Mouse (Mus musculus) brain, embryonic 14.5 days (tissue): ENCODE measurements around the gene Pcsk4. TPM values are rescaled to one million over a fixed set of nuclear protein-coding genes. Genes with fewer than 3 reads are reported as not detected.

Experiments used
- DNase-seq: peaks from one replicate; pipeline ENCODE4 v3.0.0-alpha.2; 2011; ENCODE audit warnings: low read depth
- CTCF ChIP-seq: fragments of 200-500 bp; IDR thresholded peaks from 2 replicates; pipeline ENCODE4 v1.5.1; 2012; ENCODE audit warnings: inconsistent platforms, mild to moderate bottlenecking, moderate library complexity, borderline replicate concordance; ENCODE audit not compliant: insufficient read depth, insufficient read length; ENCODE audit errors: extremely low read depth
- POLR2A ChIP-seq: fragments of 200-500 bp; IDR thresholded peaks from 2 replicates; pipeline ENCODE4 v1.6.1; 2012; ENCODE audit warnings: mild to moderate bottlenecking, inconsistent platforms, borderline replicate concordance; ENCODE audit not compliant: poor library complexity, insufficient read depth, insufficient read length, severe bottlenecking; ENCODE audit errors: extremely low read depth
- polyA plus RNA-seq: library from polyadenylated mRNA; depleted of rRNA; stranded (reverse); fragments of >200 nt; gene quantifications from 2 replicates; pipeline ENCODE4 v1.2.3, GENCODE M21; 2012

Gene Pcsk4
- polyA plus RNA-seq, 1 experiment = 4.5 TPM

DNA sequence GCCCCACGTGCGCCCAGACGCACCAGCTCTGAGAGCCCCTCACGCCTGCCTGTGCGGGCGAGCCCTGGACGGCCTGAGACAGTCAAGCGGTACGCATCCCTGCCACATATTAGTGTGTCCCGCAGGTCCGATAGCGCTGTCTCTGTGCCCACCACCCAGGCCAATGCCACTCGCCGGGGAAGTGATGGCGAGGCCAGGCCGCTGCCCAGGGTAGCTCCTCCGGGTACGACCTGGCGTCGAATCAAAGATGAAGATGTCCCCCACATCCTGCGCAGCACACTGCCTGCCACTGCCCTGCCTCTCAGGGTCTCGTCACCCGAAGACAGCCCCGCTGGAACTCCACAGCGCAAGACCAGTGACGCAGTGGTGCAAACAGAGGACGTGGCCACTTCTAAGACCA is 14.0 kb downstream of the Pcsk4 start:
- DNase-seq = no peak
- TF ChIP-seq POLR2A (no peak), CTCF (no peak)

DNA sequence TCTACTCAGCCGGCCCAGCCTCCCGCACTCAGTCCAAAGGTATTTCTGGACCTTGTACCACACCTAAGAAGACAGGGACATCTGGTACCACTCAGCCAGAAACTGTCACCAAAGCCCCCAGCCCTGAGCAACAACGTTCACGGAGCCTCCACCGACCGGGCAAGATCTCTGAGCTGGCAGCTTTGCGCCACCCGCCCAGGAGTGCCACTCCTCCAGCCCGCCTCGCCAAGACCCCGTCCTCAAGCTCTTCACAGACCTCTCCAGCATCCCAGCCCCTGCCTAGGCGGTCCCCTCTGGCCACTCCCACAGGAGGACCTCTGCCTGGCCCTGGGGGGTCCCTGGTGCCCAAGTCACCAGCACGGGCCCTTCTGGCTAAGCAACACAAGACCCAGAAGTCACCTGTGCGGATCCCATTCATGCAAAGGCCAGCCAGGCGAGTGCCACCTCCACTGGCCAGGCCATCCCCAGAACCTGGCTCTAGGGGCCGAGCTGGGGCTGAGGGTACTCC is 14.8 kb downstream of the Pcsk4 start:
- DNase-seq = no peak

DNA sequence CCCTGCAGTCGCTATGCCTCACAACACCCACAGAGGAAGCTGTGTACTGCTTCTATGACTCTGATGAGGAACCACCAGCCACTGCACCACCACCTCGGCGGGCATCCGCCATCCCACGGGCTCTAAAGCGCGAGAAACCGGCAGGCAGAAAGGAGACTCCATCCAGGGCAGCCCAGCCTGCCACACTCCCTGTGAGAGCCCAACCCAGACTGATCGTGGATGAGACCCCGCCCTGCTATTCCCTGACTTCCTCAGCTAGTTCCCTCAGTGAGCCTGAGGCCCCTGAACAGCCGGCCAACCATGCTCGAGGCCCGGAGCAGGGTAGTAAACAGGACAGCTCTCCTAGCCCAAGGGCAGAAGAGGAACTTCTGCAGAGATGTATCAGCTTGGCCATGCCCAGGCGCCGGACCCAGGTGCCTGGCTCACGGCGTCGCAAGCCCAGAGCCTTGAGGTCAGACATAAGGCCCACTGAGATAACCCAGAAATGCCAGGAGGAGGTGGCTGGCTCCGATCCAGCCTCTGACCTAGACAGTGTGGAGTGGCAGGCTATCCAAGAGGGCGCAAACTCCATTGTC is 15.6 kb downstream of the Pcsk4 start:
- TF ChIP-seq CTCF = no peak
- TF ChIP-seq POLR2A = no peak
- DNase-seq = no peak

More for the DNA sequence above, 14.8 kb downstream of the Pcsk4 start:
- TF ChIP-seq POLR2A (no peak), CTCF (no peak)

DNA sequence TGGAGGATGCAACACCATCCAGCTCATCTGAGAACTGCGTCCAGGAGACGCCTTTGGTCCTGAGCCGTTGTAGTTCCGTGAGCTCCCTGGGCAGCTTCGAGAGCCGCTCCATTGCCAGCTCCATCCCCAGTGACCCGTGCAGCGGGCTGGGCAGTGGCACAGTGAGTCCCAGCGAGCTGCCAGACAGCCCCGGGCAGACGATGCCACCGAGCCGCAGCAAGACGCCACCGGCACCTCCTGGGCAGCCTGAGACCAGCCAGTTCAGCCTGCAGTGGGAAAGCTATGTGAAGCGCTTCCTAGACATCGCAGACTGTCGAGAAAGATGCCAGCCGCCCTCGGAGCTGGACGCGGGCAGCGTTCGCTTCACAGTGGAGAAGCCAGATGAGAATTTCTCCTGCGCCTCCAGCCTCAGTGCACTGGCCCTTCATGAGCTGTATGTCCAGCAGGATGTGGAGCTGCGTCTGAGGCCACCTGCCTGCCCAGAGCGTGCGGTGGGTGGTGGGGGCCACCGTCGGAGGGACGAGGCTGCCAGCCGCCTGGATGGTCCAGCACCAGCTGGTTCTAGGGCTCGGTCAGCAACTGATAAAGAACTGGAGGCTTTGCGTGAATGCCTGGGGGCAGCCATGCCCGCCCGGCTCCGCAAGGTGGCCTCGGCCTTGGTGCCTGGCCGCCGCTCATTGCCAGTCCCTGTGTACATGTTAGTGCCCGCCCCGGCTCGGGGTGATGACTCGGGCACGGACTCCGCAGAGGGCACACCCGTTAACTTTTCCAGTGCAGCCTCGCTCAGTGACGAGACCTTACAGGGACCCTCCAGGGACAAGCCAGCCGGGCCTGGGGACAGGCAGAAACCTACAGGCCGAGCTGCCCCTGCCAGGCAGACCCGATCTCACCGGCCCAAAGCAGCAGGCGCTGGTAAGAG is 16.5 kb downstream of the Pcsk4 start:
- DNase-seq = no peak
- TF ChIP-seq POLR2A = no peak

DNA sequence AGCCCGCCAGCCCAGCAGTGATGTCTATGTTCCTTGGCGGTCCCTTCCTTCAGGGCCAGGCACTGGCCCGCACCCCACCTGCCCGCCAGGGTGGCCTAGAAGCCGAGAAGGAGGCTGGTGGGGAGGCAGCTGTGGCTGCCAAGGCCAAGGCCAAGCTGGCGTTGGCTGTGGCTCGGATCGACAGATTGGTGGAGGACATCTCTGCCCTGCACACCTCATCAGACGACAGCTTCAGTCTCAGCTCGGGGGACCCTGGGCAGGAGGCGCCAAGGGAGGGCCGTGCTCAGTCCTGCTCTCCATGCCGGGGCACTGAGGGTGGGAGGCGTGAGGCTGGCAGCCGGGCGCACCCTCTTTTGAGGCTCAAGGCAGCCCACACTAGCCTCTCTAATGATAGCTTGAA is 17.7 kb downstream of the Pcsk4 start:
- TF ChIP-seq POLR2A = no peak
- no peak for TF ChIP-seq CTCF
- DNase-seq = no peak

DNA sequence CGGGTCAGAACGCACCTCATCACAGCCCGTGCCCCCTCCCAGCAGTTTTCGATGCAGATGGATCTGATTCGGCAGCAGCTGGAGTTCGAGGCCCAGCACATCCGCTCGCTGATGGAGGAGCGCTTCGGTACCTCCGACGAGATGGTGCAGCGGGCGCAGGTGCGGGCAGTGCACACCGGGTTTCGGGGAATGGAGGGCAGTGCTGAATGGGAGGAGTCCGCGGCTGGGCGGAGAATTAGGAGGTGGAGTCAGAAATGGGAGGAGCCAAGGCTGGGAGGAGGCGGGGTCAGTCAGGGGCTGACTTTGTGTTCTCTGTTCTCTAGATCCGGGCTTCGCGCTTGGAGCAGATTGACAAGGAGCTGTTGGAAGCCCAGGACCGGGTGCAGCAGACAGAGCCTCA is 24.4 kb downstream of the Pcsk4 start:
- no peak for TF ChIP-seq POLR2A
- TF ChIP-seq CTCF = no peak
- DNase-seq = no peak

DNA sequence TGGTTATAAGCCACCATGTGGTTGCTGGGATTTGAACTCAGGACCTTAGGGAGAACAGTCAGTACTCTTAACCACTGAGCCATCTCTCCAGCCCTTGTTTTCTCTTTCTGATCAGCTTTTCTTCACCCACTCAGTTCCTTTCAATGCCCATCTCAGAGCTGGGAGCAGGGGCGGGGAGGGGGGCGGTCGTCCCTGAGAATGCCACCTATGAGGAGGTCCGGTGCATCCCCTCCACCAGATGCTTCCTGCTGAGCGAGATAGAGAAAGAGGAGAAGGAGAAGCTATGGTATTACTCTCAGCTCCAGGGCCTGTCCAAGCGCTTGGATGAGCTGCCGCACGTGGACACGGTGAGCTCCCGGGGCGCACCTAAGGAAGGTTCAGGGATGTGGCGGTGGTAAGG is 24.8 kb downstream of the Pcsk4 start:
- TF ChIP-seq CTCF = no peak
- no peak for TF ChIP-seq POLR2A
- no peak for DNase-seq

DNA sequence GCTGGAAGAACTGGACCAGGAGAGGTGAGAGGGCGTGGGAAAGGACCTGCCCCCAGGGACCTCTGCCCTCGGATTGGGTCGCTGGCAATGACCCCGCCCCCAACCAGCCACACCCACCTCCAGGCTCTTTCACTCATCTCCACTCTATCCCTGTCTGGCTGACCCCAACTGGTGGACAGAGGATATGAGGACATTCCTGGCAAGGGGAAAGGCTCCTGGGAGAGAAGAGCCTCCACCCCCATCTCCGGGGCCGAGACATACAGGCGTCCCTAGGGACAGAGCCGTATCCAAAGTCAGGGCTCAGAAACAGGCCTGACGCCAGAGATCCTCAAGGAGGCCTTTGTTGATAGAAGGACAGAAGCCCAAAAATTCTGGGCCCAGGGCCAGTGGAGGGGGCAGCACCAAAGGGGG is 26.8 kb downstream of the Pcsk4 start:
- peak; percentile 76 for DNase-seq
- TF ChIP-seq CTCF (no peak), POLR2A (no peak)

DNA sequence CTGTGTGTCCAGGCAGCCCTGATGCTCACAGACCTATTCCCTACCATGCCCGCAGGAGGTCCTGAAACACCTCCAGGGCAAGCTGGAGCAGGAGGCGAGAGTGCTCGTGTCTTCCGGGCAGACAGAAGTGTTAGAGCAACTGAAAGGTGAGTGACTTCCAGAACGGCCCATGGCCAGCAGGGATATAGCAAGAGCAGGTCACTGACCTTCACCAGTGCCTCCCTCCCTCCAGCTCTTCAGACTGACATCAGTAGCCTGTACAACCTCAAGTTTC is 27.3 kb downstream of the Pcsk4 start:
- no peak for DNase-seq
- TF ChIP-seq POLR2A = no peak
- no peak for TF ChIP-seq CTCF

DNA sequence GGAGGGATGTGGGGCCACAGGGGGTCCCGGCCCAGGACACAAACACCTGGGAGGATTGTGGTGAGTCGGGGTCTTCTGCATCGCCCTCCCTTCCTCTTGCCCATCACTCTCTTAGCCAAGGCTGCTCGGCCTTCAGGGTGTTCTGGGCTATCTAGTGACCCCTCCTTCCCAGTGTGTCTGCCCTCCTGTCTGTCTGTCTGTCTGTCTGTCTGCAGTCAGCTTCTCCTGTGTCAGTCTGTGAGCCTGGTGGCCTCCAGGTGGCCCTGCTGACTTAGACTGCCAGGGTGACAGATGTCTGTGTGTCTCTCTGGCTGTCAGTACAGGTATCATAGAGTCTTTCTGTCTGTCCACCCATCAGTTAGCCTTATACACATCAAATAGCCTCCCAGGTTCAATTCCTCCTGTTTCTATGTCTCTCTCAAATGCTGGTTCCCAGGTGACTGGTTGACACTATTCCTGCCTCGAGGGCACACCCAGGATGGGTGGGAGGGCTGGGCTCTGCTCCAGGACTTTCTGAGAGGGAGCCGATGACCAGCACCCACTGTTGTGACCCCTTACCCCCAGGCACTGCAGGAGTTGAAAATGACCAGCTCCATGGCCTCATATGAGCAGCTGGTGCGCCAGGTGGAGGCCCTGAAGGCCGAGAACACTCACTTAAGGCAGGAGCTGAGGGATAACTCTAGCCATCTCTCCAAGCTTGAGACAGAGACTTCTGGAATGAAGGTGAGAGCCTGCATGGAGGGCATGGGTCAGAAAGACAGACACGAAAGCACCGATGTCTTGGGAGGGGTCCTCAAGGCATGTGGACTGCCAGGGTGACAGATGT is 27.8 kb downstream of the Pcsk4 start:
- no peak for DNase-seq
- no peak for TF ChIP-seq CTCF
- TF ChIP-seq POLR2A = no peak

DNA sequence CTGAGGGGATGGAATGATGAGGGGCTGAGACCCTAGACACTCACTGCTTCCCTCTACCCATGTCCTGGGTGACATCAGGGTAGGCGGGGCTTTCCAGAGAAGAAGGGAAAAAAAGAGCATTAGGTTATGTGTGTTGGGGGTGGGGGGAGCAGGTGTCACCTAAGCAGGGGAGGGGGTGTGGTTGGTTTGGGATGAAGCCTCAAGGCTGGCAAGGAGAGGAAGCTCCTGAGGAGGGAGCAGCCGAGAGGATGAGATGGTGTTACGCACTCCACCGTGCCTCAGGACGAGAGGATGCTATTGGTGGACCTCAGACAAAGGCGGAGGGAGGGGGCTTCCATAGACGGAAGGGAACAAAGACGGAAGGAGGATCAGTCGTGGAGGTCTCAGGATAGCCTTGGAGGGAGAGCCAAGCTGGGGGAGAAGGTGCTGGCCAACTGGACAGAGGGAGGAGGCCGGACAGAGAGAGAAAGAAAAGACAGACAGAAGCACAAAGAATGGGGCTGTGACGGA is 28.6 kb downstream of the Pcsk4 start:
- peak; percentile 97 for DNase-seq
- peak; percentile 27; the same call in 1 of the 2 replicates for TF ChIP-seq POLR2A
- TF ChIP-seq CTCF = no peak
